Mouse (Mus musculus): ENCODE results near the gene Pld2.

Pld2 gene

DNA sequence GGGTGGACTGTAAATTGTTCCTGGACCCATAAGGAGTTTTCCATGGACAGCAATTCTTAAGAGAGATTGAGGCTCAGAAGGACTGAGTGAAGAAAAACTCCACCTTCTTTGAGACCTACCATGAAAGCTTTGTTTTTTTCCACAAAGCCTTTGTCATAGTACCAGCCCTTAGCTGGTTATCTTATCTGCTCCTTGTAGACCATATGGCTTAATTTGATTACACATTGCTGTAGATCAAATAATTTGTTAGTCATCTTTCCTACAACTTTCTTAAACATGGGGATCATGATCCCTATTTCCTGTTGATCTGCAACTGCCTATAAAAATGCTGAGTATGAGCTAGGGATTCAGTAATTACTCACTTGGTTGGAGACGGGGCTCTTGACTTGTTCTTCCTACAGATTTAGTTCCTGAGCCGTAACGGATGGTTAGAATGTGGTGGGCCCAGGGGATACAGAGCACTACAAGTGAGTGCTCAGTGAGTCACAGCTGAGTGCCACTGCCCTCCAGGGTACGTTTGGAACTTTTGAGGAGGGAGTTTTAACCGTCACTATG is 32.6 kb downstream of the Pld2 start:
- in situ Hi-C loops (cut with MboI, MseI), result no loop called here

DNA sequence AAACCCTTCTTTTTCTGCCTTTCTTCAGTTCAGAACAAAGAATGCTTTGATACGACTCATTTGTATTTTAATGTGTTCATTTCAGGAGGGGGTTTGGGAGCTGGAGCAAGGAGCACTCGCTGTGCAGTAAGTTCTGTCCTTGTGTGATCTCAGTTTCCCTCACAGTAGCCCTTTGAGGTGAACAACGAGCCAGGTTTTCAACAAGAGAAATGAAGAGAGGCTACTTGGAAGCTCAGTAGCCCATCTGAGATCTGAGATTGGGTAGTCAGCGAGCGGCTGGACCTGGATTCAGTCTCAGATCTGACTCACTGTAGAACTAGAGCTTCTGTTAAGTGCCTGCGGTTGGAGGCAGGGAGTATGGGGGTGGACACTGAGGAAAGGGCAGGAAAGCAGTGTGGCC is 34.0 kb downstream of the Pld2 start:
- in situ Hi-C loops (cut with MboI, MseI), result no loop called here

DNA sequence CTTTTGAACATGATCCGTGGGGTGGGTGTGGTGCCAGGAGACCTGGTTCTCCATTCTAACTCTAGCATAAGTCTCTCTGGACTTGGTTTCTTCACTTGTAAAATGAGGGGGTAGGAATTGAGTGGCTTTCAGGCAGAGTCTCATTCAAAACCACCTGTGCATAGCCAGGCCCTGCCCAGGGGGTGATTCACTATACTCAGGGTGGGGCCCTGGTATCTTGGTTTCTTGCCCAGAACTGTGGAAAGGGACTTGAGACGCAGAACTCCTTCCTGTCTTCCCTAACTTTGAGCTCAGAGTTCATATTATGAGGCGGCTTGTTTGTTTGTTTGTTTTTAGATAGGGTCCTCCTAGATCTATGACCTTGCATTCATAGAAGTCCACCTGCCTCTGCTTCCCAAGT is 37.3 kb downstream of the Pld2 start:
- in situ Hi-C loops (cut with MboI, MseI), result no loop called here

DNA sequence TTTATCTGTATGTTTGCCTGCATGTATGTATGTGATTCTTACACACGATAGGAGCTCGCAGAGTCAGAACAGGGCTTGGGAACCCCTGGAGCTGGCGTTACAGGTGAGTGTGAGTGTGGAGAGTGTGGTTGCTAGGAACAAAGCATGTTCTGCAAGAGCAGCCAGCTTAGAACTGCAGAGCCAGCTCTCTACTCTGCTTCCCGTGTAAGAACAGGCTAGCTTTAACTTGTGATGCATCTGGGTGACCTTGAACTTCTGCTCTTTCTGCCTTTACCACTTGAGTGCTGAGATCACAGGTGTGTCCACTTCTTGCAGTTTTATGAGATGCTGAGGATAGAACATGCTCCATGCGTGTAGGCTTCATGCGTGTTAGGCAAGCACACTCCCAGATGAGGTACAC is 39.1 kb downstream of the Pld2 start:
- in situ Hi-C loops (cut with MboI, MseI), result no loop called here

DNA sequence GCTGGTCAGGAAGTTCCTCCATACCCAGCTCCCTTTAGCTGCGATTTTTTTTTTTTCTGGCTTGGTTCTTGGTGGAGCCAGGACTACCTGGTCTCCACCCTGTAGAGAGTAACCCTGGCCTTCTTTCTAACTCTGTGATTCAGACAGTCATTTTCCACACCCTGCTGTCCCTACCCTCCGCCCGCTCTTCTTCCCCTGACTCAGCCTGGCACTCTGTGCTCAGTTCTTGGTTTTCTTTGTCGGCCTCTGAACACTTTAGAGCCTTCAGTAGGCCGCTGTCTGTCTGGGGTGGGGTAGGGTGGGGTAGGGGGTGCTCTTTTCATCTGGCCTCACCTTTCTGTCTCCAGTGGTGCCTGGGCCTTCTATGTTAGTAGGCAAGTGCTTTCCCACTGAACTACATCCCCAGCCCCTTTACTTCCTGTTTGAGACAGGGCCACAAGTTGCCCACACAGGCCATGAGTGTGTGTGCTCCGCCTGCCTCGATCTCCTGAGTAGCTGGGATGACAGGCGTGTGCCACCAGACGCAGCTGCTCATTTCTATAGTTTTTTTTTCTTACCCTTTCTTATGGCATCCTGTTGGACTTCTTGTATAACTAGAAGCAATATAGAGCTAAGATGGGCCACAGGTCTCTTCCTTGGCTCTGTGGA is 40.0 kb downstream of the Pld2 start:
- in situ Hi-C loops (cut with MboI, MseI), result no loop called here

DNA sequence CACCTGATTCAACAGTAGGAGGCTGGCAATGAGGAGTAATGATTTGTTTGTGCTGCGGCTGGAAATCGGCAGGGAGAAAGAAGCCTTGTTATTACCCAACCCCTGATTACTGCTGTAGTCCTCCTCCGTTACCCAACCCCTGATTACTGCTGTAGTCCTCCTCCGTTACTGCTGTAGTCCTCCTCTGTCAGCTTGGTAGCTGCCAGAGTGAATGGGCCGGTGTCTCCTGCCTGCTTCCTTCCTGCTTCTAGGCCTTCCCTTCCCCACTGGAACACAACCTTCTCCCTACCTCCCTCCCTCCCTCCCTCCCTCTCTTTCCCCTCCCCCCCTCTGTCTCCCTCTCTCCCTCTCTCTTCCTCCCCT is 40.5 kb downstream of the Pld2 start:
- in situ Hi-C loops (cut with MboI, MseI), result no loop called here

DNA sequence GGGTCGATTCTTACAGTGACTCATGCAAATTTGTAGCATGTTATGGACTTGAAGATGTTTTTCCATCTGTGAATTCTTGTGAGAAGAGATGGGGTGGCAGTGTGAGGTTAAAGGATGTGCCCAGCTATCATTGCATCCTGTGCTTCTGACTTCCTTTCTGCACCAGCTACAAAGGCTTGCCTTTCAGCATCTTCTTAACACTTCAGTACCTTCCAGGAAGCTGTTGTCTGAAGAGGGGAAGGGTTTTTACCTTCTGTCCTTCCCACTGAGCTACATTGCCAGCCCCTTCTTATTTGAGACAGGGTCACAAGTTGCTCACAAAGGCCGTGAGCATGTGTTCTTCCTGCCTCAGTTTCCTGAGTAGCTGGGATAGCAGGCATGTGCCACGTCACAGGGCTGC is 41.1 kb downstream of the Pld2 start:
- in situ Hi-C loops (cut with MboI, MseI), result no loop called here

DNA sequence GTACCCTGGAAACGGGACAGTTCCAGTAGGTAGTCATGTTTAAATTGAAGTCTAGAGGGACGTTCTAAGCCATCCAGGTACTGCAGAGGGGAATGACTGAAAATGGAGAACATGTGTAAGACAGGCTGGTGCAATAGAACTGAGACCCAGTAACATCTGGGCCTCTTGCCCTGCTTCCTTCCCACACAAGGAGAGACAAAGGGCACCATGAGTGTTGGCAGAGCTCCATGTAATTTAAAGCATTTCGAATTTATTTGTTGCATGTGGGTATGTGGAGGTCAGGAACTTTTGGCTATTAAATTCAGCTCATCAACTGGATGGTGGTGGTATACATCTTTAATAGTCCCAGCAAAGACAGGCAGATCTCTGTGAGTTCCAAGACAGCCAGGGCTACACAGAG is 42.3 kb downstream of the Pld2 start:
- in situ Hi-C loops (cut with MboI, MseI), result no loop called here

DNA sequence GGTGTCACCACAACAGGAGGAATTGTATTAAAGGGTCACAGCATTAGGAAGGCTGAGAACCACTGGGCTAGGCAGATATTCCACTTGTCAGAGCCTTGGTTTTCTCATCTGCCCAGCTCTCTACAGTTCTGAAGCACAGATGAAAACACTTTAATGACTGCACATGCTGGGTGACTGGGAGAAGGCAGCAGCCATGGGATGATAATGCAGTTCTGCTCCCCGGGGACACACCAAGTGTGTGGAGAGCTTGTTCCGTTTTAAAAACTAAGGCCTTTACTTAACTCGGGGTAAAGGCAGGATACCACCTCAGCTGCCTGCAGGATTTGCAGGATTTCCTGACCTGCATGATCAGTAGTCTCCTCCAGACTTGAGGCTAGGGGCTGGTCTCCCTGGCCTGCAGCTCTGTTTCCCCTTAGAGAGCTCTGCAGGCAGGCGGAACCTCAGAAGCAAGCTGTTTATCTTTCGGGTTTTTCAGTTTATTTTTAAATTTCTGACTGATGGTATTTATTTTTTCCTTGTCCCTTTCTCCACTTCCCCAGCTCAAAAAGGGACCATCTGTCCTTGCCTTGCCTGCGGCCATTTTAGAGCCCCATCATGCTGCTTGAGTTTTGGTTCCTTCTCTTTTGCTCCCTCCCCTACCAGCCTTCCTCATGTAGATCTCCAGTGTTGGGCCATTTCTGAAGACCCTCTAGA is 43.3 kb downstream of the Pld2 start:
- in situ Hi-C loops (cut with MboI, MseI), result no loop called here

DNA sequence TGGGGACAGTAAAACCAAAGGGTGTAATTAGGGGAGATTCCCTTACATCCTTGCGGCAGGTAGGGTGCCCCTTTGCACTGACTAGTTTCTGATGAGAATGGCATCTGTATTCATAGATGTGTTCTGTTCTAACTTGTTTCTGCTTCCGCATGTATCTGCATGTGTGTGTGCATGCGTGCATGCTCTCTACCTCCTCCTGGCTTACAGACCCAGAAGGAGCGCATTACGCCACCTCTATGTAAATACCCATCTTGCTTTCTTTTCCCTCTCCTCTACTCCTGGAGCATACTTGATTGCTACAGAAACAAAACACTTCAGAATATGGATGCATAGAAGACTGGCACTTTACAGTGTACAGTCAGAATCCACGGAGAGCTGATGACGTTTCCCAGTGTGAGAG is 43.9 kb downstream of the Pld2 start:
- in situ Hi-C loops (cut with MboI, MseI), result no loop called here

DNA sequence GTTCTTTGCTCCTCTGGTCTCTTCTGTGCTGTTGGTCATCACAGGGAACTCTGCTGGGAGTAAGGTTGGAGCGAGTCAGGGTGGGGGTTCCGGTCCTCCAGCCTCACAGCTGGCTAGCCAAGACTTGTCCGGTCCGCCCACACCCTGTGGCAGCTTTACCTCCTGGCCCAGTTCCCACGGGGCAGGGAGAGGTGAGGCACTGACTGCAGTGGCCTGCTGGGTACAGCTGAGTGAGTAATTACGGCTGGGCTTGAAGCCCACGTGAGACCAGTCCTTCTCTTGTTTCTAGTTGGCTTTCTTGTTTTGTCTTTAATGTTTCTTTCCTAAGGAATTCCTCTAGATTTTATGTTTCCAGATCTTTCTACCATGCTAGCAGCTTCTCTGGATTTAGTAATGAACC is 45.6 kb downstream of the Pld2 start:
- in situ Hi-C loops (cut with MboI, MseI), result no loop called here

DNA sequence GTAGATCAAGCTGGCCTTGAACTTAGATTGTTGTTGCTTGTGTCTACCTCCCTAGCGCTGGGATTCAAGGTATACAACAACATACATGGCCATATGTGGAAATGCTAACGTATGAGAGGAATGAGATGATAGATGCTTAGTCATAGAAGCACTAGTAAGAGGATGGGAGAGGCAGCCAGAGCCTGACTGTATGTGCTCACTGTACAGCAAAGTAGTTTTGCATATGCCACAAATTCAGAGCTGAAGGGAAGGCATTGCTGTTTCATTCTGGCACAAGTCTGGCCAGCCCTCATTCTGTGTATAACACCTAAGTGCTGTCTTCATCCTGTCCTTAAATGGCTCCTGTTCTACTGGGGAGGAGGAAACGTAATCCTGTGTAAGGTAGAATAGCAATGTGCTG is 46.4 kb downstream of the Pld2 start:
- in situ Hi-C loops (cut with MboI, MseI), result no loop called here

DNA sequence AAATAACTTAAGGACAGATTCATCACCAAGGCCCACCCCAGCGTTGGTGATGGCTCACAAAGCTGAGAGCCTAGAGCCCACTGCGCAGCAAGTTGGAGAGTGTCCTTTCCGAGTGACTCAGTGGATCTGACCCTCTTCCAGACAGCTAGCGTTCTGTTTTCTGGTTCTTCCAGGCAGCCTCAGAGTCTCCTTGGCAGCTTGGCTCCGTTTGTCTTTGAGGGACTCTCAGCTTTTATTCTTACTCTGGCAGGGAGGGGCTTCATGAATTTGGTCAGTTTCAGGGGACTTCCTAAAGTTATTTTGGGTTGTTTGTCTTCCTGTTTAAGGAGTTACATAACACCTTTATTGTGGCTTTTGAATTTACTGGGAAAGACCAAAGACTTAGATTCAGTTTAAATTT is 47.1 kb downstream of the Pld2 start:
- in situ Hi-C loops (cut with MboI, MseI), result no loop called here

DNA sequence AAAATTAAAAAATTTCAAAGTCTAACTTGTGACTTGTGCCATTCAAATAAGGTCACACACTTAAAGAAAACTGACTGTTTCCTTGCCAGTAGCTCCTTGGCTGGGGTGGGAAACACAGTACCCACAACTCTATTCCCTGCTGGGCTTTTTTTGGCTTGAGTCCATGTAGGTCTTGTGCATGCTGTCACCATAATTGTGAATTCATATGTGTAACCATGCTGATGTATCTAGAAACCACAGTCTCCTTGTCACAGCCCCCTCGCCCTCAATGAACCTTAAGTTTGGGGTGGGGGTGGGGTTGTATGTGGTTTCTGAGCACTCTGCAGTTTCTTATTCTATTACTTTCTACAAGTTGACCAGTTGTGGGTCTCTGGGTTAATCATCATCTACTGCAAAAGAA is 51.9 kb downstream of the Pld2 start:
- in situ Hi-C loops (cut with MboI, MseI), result no loop called here

DNA sequence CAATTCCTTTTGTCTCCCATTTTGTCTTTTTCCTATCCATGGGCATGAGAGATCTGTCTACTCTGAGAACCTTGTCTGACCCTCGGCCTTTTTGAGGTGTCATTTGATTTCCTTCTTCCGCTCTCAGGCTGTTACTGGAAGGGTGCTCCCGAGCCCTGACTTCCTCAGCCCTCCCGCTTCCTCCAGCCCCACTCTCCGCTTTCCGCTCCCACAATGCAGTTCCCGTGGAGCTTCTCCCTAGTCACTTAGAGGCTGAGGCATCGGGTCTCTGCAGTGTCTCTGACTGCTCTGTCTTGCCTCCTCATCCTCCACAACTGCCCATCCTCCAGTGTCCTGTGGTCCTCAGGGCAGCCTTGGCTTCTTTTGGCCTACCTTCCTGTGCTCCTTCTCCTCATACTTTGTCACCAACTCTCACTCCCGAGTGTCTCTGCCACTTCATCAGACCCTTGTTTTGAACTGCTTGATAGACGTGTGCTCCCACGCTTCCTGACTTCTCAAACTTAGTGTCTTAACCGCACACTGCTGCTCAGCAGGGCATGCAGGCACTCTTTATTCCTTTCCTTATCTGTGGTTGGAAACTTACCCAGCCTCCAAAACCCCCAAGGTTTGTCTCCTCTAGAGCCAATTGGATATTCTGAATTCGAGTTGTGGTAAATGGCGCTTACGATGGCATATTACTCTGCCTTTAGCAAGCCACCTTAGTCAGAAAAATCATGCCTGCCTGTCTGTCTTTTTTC is 54.6 kb downstream of the Pld2 start:
- in situ Hi-C loops (cut with MboI, MseI), result no loop called here

DNA sequence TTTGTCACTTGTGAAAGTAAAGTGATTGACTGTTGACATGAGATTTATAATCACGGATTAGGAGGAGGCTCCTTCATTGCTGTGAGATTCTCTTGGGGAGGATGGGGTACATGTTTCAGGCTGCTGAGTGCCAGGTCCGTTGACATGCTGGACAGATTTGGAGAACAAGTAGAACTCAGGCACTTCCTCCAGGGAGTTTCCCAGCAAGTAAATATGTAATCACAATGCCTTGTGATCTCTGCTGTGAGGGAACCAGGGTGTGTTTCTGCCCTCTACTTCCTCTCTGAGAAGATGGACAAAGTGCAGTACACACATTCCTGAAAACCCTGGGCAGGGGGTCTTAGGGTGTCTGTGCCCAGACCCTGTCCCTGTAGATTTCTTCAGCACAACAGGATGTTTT is 55.8 kb downstream of the Pld2 start:
- in situ Hi-C loops (cut with MboI, MseI), result no loop called here

DNA sequence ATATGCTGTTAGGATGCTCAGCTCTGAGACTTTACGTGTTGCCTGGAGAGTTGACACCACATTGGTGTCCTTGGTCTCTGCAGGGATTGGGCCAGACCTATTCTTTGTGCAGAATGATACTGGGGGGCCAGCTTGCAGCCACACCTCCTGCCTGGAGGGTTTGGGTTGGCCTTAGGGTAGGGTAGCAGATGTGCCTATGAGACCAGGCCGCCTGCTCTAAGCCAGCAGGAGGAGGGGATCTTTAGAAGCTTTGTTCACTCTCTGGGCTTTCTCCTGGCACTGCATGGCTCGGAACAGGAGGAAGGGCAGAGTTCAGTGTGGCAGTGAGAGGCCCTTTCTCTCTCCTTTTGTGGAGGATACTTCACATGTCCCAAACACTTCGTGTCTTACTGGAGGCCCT is 56.2 kb downstream of the Pld2 start:
- in situ Hi-C loops (cut with MboI, MseI), result no loop called here

DNA sequence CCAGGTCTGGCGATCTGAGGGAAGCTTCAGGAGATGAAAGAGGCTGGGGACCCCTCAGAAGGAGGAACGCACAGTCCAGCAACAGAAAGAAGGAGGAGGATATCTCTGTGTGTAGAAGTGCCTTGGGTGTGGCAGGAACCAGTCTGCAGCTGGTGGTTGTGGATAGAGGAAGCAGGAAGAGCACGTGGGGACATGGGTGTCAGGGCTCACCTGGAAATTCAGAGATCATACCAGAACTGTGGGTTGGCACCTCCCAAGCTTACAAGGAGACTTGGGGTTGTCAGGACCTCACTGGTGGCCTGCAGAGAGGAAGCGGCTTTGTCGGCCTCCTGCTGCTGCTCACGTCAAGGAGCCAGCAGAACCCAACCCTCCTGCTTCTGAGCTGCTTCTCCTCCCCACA is 57.4 kb downstream of the Pld2 start:
- in situ Hi-C loops (cut with MboI, MseI), result no loop called here

DNA sequence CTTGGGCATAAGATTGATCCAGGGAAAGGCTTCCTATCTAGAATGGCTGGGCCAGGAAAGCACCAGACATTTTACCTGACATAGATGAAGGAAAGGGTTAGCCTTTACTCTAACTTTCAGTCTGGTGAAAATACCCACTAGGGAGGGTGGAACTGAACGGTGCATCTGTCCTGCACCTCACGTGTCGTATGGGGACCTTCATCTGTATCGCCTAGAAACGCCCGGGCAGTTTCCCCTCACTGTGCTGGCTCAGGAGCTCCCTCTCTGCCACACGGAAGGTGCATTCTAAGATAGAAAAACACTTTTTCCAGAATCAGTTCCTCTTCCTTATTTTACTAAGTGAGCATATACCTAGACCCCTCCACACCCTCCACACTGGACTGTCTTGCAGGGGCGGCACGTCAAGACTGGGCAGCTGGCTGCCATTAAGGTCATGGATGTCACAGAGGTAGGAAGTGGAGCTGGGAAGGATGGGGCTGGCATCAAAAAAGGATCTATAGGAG is 58.6 kb downstream of the Pld2 start:
- in situ Hi-C loops (cut with MboI, MseI), result no loop called here

DNA sequence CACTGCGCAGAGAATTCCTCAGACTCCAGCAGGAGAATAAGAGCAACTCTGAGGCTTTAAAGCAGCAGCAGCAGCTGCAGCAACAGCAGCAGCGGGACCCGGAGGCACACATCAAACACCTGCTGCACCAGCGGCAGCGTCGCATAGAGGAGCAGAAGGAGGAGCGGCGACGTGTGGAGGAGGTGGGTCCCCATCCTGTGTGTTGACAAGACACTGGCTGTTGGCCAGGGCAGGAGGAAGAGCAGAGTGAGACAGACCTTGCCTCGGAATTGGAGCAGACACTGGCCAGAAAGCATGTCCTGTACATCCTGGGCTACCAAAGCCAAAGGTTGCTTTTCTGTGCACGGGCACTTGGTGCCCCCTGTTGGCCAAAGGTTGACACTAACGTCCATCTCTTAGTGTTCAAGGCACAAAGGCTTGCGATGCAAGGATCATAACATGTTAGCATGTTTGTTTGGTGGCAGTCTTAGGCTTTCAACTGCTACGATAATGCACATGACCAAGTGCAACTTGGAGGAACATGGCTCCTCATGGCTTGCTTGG is 65.2 kb downstream of the Pld2 start:
- in situ Hi-C loops (cut with MboI, MseI), result loop anchor here (25.0 kb wide), 1 partner anchor 1868 kb away; no protein-coding TSS in a partner anchor

DNA sequence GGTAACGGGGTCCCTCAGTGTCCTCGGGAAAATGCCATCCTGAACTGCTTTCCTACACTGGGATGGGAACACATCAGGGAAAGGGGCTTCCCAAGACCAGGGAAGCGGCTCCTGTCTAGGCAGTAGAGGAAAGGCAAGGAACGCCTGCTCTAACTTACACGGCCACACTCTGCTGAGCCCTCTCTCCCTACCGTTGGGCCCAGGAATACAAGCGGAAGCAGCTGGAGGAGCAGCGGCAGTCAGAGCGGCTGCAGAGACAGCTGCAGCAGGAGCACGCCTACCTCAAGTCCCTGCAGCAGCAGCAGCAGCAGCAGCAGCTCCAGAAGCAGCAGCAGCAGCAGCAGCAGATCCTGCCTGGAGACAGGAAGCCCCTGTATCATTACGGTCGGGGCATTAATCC is 66.9 kb downstream of the Pld2 start:
- in situ Hi-C loops (cut with MboI, MseI), result loop anchor here (25.0 kb wide), 1 partner anchor 1869 kb away; no protein-coding TSS in a partner anchor

DNA sequence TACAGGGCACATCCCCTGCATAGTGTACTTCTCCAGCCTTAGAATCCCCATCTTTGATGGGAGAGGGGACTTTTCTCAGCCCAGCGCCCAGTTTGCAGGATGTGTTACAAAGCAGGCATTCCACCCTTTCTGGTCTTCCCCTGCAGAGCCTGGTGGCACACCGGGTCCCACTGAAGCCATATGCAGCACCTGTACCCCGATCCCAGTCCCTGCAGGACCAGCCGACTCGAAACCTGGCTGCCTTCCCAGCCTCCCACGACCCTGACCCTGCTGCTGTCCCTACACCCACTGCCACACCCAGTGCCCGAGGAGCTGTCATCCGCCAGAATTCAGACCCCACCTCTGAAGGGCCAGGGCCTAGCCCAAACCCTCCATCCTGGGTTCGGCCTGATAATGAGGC is 67.7 kb downstream of the Pld2 start:
- in situ Hi-C loops (cut with MboI, MseI), result loop anchor here (25.0 kb wide), 1 partner anchor 1870 kb away; no protein-coding TSS in a partner anchor

Data from T-helper 1 cell (primary cell).